Mouse (Mus musculus): ENCODE measurements around the gene Tnpo1. TPM values are rescaled to one million over a fixed set of nuclear protein-coding genes. Genes with fewer than 3 reads are reported as not detected.
"Not testable (repeated sequence)": the region's sequence is repeated elsewhere in the genome, so short reads cannot be mapped to it uniquely, and the experiment has no call there.

The Tnpo1 gene
- polyA plus RNA-seq, 1 experiment from 2014 or later, result 40.5 TPM

- Histone ChIP-seq H3K27ac (ENCODE audit: low read length) (no peak overlapping the region), H3K9ac (ENCODE audit: low read length) (no peak overlapping the region), H3K36me3 (ENCODE audit: control insufficient read depth, insufficient read depth) (peaks cover 7% of the 10 kb centered on the region), H3K27me3 (ENCODE audit: control insufficient read depth, insufficient read depth, low read length) (no peaks in the 10 kb centered on the region), H3K4me3 (ENCODE audit: low read length) (no peak overlapping the region), H3K9me3 (replicated peaks; ENCODE audit: control insufficient read depth, low read length) (no peaks in the 10 kb centered on the region), H3K4me2 (ENCODE audit: low read depth, low read length) (no peak overlapping the region), H3K4me1 (ENCODE audit: control insufficient read depth, insufficient read depth, low read length) (no peaks in the 10 kb centered on the region)
- 77% methylated on average over 10 of the region's 10 CpGs for WGBS
- no peak for ATAC-seq (replicated peaks; ENCODE audit: extremely low read depth, insufficient read depth, low FRiP score)
Observed at GRCm38 (mm10) chr13:98832451-98833450, 93.4 kb downstream of the Tnpo1 start.

GRCm38 (mm10) chr13:98829026-98829425 is 97.2 kb downstream of the Tnpo1 start:
- H3K4me3 ChIP-seq (ENCODE audit: low read length); H3K9ac ChIP-seq (ENCODE audit: low read length); H3K27me3 ChIP-seq (ENCODE audit: control insufficient read depth, insufficient read depth, low read length); H3K27ac ChIP-seq (ENCODE audit: low read length); H3K4me1 ChIP-seq (ENCODE audit: control insufficient read depth, insufficient read depth, low read length); H3K4me2 ChIP-seq (ENCODE audit: low read depth, low read length); H3K36me3 ChIP-seq (ENCODE audit: control insufficient read depth, insufficient read depth); H3K9me3 ChIP-seq (replicated peaks; ENCODE audit: control insufficient read depth, low read length); ATAC-seq (replicated peaks; ENCODE audit: extremely low read depth, insufficient read depth, low FRiP score): not testable (repeated sequence)
- 96% methylated on average over 6 of the region's 6 CpGs for WGBS

GRCm38 (mm10) chr13:98825574-98825973 is 100.6 kb downstream of the Tnpo1 start:
- no peaks in the 10 kb centered on the region for H3K36me3 ChIP-seq (ENCODE audit: control insufficient read depth, insufficient read depth)
- no peak overlapping the region for H3K4me2 ChIP-seq (ENCODE audit: low read depth, low read length)
- no peak overlapping the region for H3K27ac ChIP-seq (ENCODE audit: low read length)
- no peaks in the 10 kb centered on the region for H3K9me3 ChIP-seq (replicated peaks; ENCODE audit: control insufficient read depth, low read length)
- 72% methylated on average over 4 of the region's 4 CpGs for WGBS
- ATAC-seq (replicated peaks; ENCODE audit: extremely low read depth, insufficient read depth, low FRiP score), result no peak
- H3K9ac ChIP-seq (ENCODE audit: low read length), result no peak overlapping the region
- no peaks in the 10 kb centered on the region for H3K27me3 ChIP-seq (ENCODE audit: control insufficient read depth, insufficient read depth, low read length)
- H3K4me3 ChIP-seq (ENCODE audit: low read length), result no peak overlapping the region
- H3K4me1 ChIP-seq (ENCODE audit: control insufficient read depth, insufficient read depth, low read length), result no peaks in the 10 kb centered on the region

GRCm38 (mm10) chr13:98819094-98819493 is 107.1 kb downstream of the Tnpo1 start:
- ATAC-seq (replicated peaks; ENCODE audit: extremely low read depth, insufficient read depth, low FRiP score), result no peak
- Histone ChIP-seq H3K27me3 (ENCODE audit: control insufficient read depth, insufficient read depth, low read length) (no peaks in the 10 kb centered on the region), H3K36me3 (ENCODE audit: control insufficient read depth, insufficient read depth) (no peaks in the 10 kb centered on the region), H3K4me1 (ENCODE audit: control insufficient read depth, insufficient read depth, low read length) (no peaks in the 10 kb centered on the region), H3K4me2 (ENCODE audit: low read depth, low read length) (no peak overlapping the region), H3K9ac (ENCODE audit: low read length) (no peak overlapping the region), H3K27ac (ENCODE audit: low read length) (no peak overlapping the region), H3K4me3 (ENCODE audit: low read length) (no peak overlapping the region), H3K9me3 (replicated peaks; ENCODE audit: control insufficient read depth, low read length) (no peaks in the 10 kb centered on the region)
- 66% methylated on average over 2 of the region's 2 CpGs for WGBS

GRCm38 (mm10) chr13:98818205-98818604 is 108.0 kb downstream of the Tnpo1 start:
- Histone ChIP-seq H3K27me3 (ENCODE audit: control insufficient read depth, insufficient read depth, low read length) (no peaks in the 10 kb centered on the region), H3K27ac (ENCODE audit: low read length) (no peak overlapping the region), H3K36me3 (ENCODE audit: control insufficient read depth, insufficient read depth) (no peaks in the 10 kb centered on the region), H3K4me1 (ENCODE audit: control insufficient read depth, insufficient read depth, low read length) (peaks cover 3% of the 10 kb centered on the region), H3K4me3 (ENCODE audit: low read length) (no peak overlapping the region), H3K4me2 (ENCODE audit: low read depth, low read length) (no peak overlapping the region), H3K9me3 (replicated peaks; ENCODE audit: control insufficient read depth, low read length) (no peaks in the 10 kb centered on the region), H3K9ac (ENCODE audit: low read length) (no peak overlapping the region)
- 77% methylated on average over 4 of the region's 4 CpGs for WGBS
- no peak for ATAC-seq (replicated peaks; ENCODE audit: extremely low read depth, insufficient read depth, low FRiP score)

- no peak overlapping the region for H3K27ac ChIP-seq (ENCODE audit: low read length)
- no peaks in the 10 kb centered on the region for H3K36me3 ChIP-seq (ENCODE audit: control insufficient read depth, insufficient read depth)
- no peak for ATAC-seq (replicated peaks; ENCODE audit: extremely low read depth, insufficient read depth, low FRiP score)
- H3K4me3 ChIP-seq (ENCODE audit: low read length), result no peak overlapping the region
- H3K9me3 ChIP-seq (replicated peaks; ENCODE audit: control insufficient read depth, low read length), result no peaks in the 10 kb centered on the region
- WGBS, result 60% methylated on average over 4 of the region's 4 CpGs
- H3K27me3 ChIP-seq (ENCODE audit: control insufficient read depth, insufficient read depth, low read length), result no peaks in the 10 kb centered on the region
- no peak overlapping the region for H3K4me2 ChIP-seq (ENCODE audit: low read depth, low read length)
- peaks cover 5% of the 10 kb centered on the region for H3K4me1 ChIP-seq (ENCODE audit: control insufficient read depth, insufficient read depth, low read length)
- H3K9ac ChIP-seq (ENCODE audit: low read length), result no peak overlapping the region
Observed at GRCm38 (mm10) chr13:98817766-98818165, 108.4 kb downstream of the Tnpo1 start.

GRCm38 (mm10) chr13:98816981-98817660 is 109.1 kb downstream of the Tnpo1 start:
- WGBS, result 74% methylated on average over 4 of the region's 4 CpGs
- H3K4me1 ChIP-seq (ENCODE audit: control insufficient read depth, insufficient read depth, low read length); ATAC-seq (replicated peaks; ENCODE audit: extremely low read depth, insufficient read depth, low FRiP score); H3K4me2 ChIP-seq (ENCODE audit: low read depth, low read length); H3K36me3 ChIP-seq (ENCODE audit: control insufficient read depth, insufficient read depth); H3K4me3 ChIP-seq (ENCODE audit: low read length); H3K9me3 ChIP-seq (replicated peaks; ENCODE audit: control insufficient read depth, low read length); H3K27ac ChIP-seq (ENCODE audit: low read length); H3K9ac ChIP-seq (ENCODE audit: low read length); H3K27me3 ChIP-seq (ENCODE audit: control insufficient read depth, insufficient read depth, low read length): not testable (repeated sequence)

- Histone ChIP-seq H3K4me3 (ENCODE audit: low read length) (no peak overlapping the region), H3K4me1 (ENCODE audit: control insufficient read depth, insufficient read depth, low read length) (peaks cover 8% of the 10 kb centered on the region), H3K4me2 (ENCODE audit: low read depth, low read length) (no peak overlapping the region), H3K27ac (ENCODE audit: low read length) (no peak overlapping the region), H3K36me3 (ENCODE audit: control insufficient read depth, insufficient read depth) (no peaks in the 10 kb centered on the region), H3K27me3 (ENCODE audit: control insufficient read depth, insufficient read depth, low read length) (no peaks in the 10 kb centered on the region), H3K9ac (ENCODE audit: low read length) (no peak overlapping the region), H3K9me3 (replicated peaks; ENCODE audit: control insufficient read depth, low read length) (no peaks in the 10 kb centered on the region)
- 82% methylated on average over 9 of the region's 9 CpGs for WGBS
- ATAC-seq (replicated peaks; ENCODE audit: extremely low read depth, insufficient read depth, low FRiP score), result no peak
Observed at GRCm38 (mm10) chr13:98816571-98816970, 109.6 kb downstream of the Tnpo1 start.
